Mouse (Mus musculus) heart, adult 2 months (tissue): ENCODE results near the gene Grifin.

Source experiments
- CTCF ChIP-seq: fragments of 200-600 bp; IDR thresholded peaks from 2 replicates; pipeline ENCODE4 v1.8.1; 2022; ENCODE audit warnings: antibody characterized with exemption, mild to moderate bottlenecking, moderate library complexity
- EP300 ChIP-seq: fragments of 200-500 bp; IDR thresholded peaks from 2 replicates; pipeline ENCODE4 v1.6.1; 2011; ENCODE audit warnings: low read depth, low read length, control low read depth; ENCODE audit not compliant: insufficient read depth
- POLR2A ChIP-seq: fragments of 200-500 bp; IDR thresholded peaks from 2 replicates; pipeline ENCODE4 v1.6.1; 2011; ENCODE audit warnings: mild to moderate bottlenecking, low read depth, low read length, control low read depth; ENCODE audit not compliant: insufficient read depth

- TF ChIP-seq EP300 (no peak), POLR2A (no peak), CTCF (no peak)
Observed at GRCm38 (mm10) chr5:140604386-140604785, 39.5 kb upstream of the Grifin start.
